Mouse (Mus musculus): ENCODE measurements around the gene Rcbtb2.
A peak's percentile ranks its signal among the peaks of the same experiment; 100 is the strongest.

DNA sequence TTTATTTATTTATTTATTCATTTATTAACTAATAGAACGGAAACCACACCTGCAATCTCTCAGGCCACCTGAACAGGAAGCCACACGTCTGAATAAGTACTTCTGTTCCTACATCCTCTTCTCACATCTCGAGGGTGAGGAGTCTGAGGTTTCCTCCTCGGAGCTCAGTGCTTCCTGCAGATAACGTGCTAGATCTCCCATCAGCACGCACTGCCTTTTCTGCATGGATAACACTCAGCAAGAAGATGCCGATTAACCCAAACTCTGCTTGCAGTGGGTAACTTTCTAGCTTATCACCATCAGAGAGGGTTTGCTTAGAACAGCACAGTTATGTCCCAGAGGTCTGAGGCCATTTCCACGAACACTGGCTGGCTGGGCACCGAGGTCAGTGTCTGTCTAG is 949 bp downstream of the Rcbtb2 start:
- TF ChIP-seq CTCF (IDR thresholded peaks at IDR 0.05; ENCODE audit: borderline replicate concordance, control insufficient read depth, extremely low read depth, insufficient read depth, low read length, poor library complexity), result no peak
- TF ChIP-seq POLR2A (IDR thresholded peaks at IDR 0.05; ENCODE audit: control insufficient read depth, extremely low read depth, insufficient read depth, low read length, poor library complexity), result peak; percentile 52; the same call in 1 of the 2 replicates

All from thymus, adult 2 months (tissue).